Mouse (Mus musculus) midbrain, embryonic 11.5 days (tissue): ENCODE measurements at regions not wholly inside any gene's neighbourhood (a gene's known extent, or its start where the extent isn't known, plus 50 kb on each side); places are given as distances from the start of the nearest gene placed in this dataset.

Experiments used
- ATAC-seq: fragments of 200-750 bp; cut with Nextera tagmentation; 2 replicates; pipeline ENCODE4 v1.8.0; 2017; ENCODE audit warnings: moderate TSS enrichment, moderate library complexity; ENCODE audit not compliant: low FRiP score
- DNase-seq: peaks from one replicate; pipeline ENCODE4 v3.0.0; 2015; ENCODE audit warnings: low spot score; ENCODE audit errors: missing footprints
- H3K27ac ChIP-seq: fragments of 300-500 bp; sonication (generic); 2 replicates; pipeline ENCODE4 v1.5.1; 2014; ENCODE audit warnings: low read depth, low read length
- H3K27me3 ChIP-seq: fragments of 300-500 bp; sonication (generic); 2 replicates; pipeline ENCODE4 v1.6.1; 2014; ENCODE audit warnings: mild to moderate bottlenecking, low read length, moderate library complexity, mixed read lengths; ENCODE audit not compliant: control insufficient read depth, insufficient read depth
- H3K36me3 ChIP-seq: fragments of 300-500 bp; sonication (generic); 2 replicates; pipeline ENCODE4 v1.6.1; 2014; ENCODE audit warnings: mild to moderate bottlenecking, low read length, moderate library complexity, mixed read lengths; ENCODE audit not compliant: control insufficient read depth, insufficient read depth
- H3K4me1 ChIP-seq: fragments of 300-500 bp; sonication (generic); 2 replicates; pipeline ENCODE4 v1.6.1; 2014; ENCODE audit warnings: low read length; ENCODE audit not compliant: control insufficient read depth, insufficient read depth
- H3K4me2 ChIP-seq: fragments of 300-500 bp; sonication (generic); 2 replicates; pipeline ENCODE4 v1.6.1; 2014; ENCODE audit warnings: mild to moderate bottlenecking, moderate library complexity
- H3K4me3 ChIP-seq: fragments of 300-500 bp; sonication (generic); 2 replicates; pipeline ENCODE4 v1.5.1; 2014; ENCODE audit warnings: low read depth, low read length
- H3K9ac ChIP-seq: fragments of 300-500 bp; sonication (generic); 2 replicates; pipeline ENCODE4 v1.6.1; 2014; ENCODE audit warnings: low read length
- H3K9me3 ChIP-seq: fragments of 300-500 bp; sonication (generic); 2 replicates; pipeline ENCODE4 v1.6.1; 2016; ENCODE audit warnings: low read length; ENCODE audit not compliant: control insufficient read depth
- WGBS: fragments of 180-500 bp; shearing (Covaris S2); extraction: QIAGEN DNeasy Blood & Tissue Kit; methylation state at CpG from one replicate; pipeline ENCODE4 v1.1.7; 2014; 5-methylcytosine and 5-hydroxymethylcytosine counted together

GRCm38 (mm10) chr6:60217840-60218239 lies 611.8 kb downstream of the Snca start:
- Histone ChIP-seq H3K9me3 (no peaks in the 10 kb centered on the region), H3K4me3 (no peak overlapping the region), H3K4me2 (no peak overlapping the region), H3K27ac (no peak overlapping the region), H3K4me1 (no peaks in the 10 kb centered on the region), H3K36me3 (no peaks in the 10 kb centered on the region), H3K9ac (no peak overlapping the region), H3K27me3 (no peaks in the 10 kb centered on the region)
- DNase-seq (no peak), ATAC-seq (no peak)

- no peak overlapping the region for H3K9ac ChIP-seq
- H3K4me3 ChIP-seq = no peak overlapping the region
- H3K4me1 ChIP-seq = no peaks in the 10 kb centered on the region
- H3K4me2 ChIP-seq = no peak overlapping the region
- no peaks in the 10 kb centered on the region for H3K27me3 ChIP-seq
- H3K9me3 ChIP-seq = no peaks in the 10 kb centered on the region
- H3K27ac ChIP-seq = no peak overlapping the region
- peak; percentile 92 for DNase-seq
- no peaks in the 10 kb centered on the region for H3K36me3 ChIP-seq
- 78% methylated on average over 10 of the region's 10 CpGs for WGBS
- peak; percentile 65; the same call in 1 of the 2 replicates for ATAC-seq
Measured at GRCm38 (mm10) chr6:60201548-60201947, 628.1 kb downstream of the Snca start.
